Mouse (Mus musculus) bone marrow macrophage, adult 2 months (primary cell): ENCODE data around the gene Chid1.

Experiments
- CTCF ChIP-seq: IDR thresholded peaks from 2 replicates; pipeline ENCODE4 v1.5.1; 2012; ENCODE audit warnings: low read depth, mild to moderate bottlenecking, low read length, moderate library complexity
- POLR2A ChIP-seq: IDR thresholded peaks from 2 replicates; pipeline ENCODE4 v1.6.1; 2012; ENCODE audit warnings: mild to moderate bottlenecking, low read depth, low read length, borderline replicate concordance

GRCm38 (mm10) chr7:141451928-141452327 lies 87.7 kb downstream of the Chid1 start:
- TF ChIP-seq POLR2A: no peak
- no peak for TF ChIP-seq CTCF
